In genomic region chr1:127260969-127261368, GRCm38 (mm10) we compare ENCODE assay signal across 9 mouse cellular contexts. TPM values are rescaled to one million over a fixed set of nuclear protein-coding genes. Genes with fewer than 3 reads are reported as not detected.
DNase-seq lines count a peak whose midpoint lies in the region; ATAC-seq lines count a peak whose summit lies in the region.
"Had no signal": no experiment of that assay in that cellular context is flagged by ENCODE, and none has a peak within 500 bp of the region (broad histone marks: within the 10 kb centered on the region; RNA-seq: fewer than 3 reads in every experiment).

No protein-coding gene starts in this region.

- H3K4me3 ChIP-seq in lung, embryonic 16.5 days (ENCODE audit: low read length) = no peak overlapping the region
- H3K4me3 ChIP-seq in liver, embryonic 12.5 days = no peak overlapping the region
- H3K4me3 ChIP-seq: liver, embryonic 15.5 days had no signal

- H3K9ac ChIP-seq in lung, embryonic 16.5 days (ENCODE audit: low read length) = no peak overlapping the region
- no peak overlapping the region for H3K9ac ChIP-seq in liver, embryonic 12.5 days
- H3K9ac ChIP-seq: liver, embryonic 15.5 days had no signal

- H3K27me3 ChIP-seq in lung, embryonic 16.5 days (ENCODE audit: control insufficient read depth, insufficient read depth, low read depth, low read length) = no peaks in the 10 kb centered on the region
- no peaks in the 10 kb centered on the region for H3K27me3 ChIP-seq in liver, embryonic 12.5 days (replicated peaks)
- H3K27me3 ChIP-seq: liver, embryonic 15.5 days had no signal

- H3K4me2 ChIP-seq in lung, embryonic 16.5 days (ENCODE audit: low read depth, low read length) = no peak overlapping the region
- no peak overlapping the region for H3K4me2 ChIP-seq in liver, embryonic 12.5 days
- H3K4me2 ChIP-seq: liver, embryonic 15.5 days had no signal

- H3K36me3 ChIP-seq in lung, embryonic 16.5 days (ENCODE audit: control insufficient read depth, insufficient read depth, low read length) = no peaks in the 10 kb centered on the region
- no peaks in the 10 kb centered on the region for H3K36me3 ChIP-seq in liver, embryonic 12.5 days
- H3K36me3 ChIP-seq: liver, embryonic 15.5 days had no signal

- 0 out of 2 replicates have a peak, but pooled peaks have one; percentile 47 for ATAC-seq in lung, embryonic 16.5 days (ENCODE audit: low read depth)
- no peak for ATAC-seq in liver, embryonic 12.5 days

- DNase-seq in lung, adult 18-20 months = peak; percentile 25 to 29
- DNase-seq in lung, postnatal 10 days = no peak
- DNase-seq in forelimb bud, embryonic 11.5 days (ENCODE audit: low read depth, low spot score) = peak; percentile 36
- peak; percentile 42 for DNase-seq in kidney, adult 18-20 months
- no peak for DNase-seq in gastrocnemius, adult 18-20 months (ENCODE audit: low spot score)
- DNase-seq: right cerebral cortex, postnatal 14 days had no signal

- no peak overlapping the region for H3K27ac ChIP-seq in lung, embryonic 16.5 days (ENCODE audit: low read length)
- H3K27ac ChIP-seq in liver, embryonic 12.5 days = no peak overlapping the region
- H3K27ac ChIP-seq: liver, embryonic 15.5 days had no signal

- no peaks in the 10 kb centered on the region for H3K9me3 ChIP-seq in lung, embryonic 16.5 days (ENCODE audit: control insufficient read depth, low read length)
- no peaks in the 10 kb centered on the region for H3K9me3 ChIP-seq in liver, embryonic 12.5 days (replicated peaks)
- H3K9me3 ChIP-seq: liver, embryonic 15.5 days had no signal

- WGBS in lung, embryonic 16.5 days = 48% methylated on average over 6 of the region's 6 CpGs
- WGBS in liver, embryonic 12.5 days (ENCODE audit: insufficient replicate concordance) = 68% methylated on average over 6 of the region's 6 CpGs

- peaks cover 2% of the 10 kb centered on the region; the same call in 1 of the 2 replicates for H3K4me1 ChIP-seq in lung, embryonic 16.5 days (replicated peaks; ENCODE audit: control insufficient read depth, insufficient read depth, low read length)
- H3K4me1 ChIP-seq in liver, embryonic 12.5 days = peaks cover 10% of the 10 kb centered on the region; the same call in 1 of the 2 replicates
- H3K4me1 ChIP-seq: liver, embryonic 15.5 days had no signal

RNA-seq across cellular contexts. Expression of gene Mgat5, which starts 56.2 kb away (rescaled TPM):
- polyA plus RNA-seq in lung, embryonic 16.5 days (2015; fragmentation: Nextera tagmentation; extraction: Ambion mirVana) = 4.1 and 4.3 TPM in 2 replicates
- 1 to 10 TPM in 1 of 2 experiments, under 1 TPM in 1; 0.78 to 1.4 TPM for total RNA-seq in gastrocnemius, adult 18-20 months (2021)
- polyA plus RNA-seq in liver, embryonic 12.5 days (2016; fragmentation: Nextera tagmentation; extraction: Ambion mirVana) = 1.3 and 1.5 TPM in 2 replicates

Comparison
In these comparisons a context has a peak if more than half of its experiments do, and no peak if none do; other contexts are left out.
1. DNase-seq: peak in lung, adult 18-20 months (2 of 2), forelimb bud, embryonic 11.5 days (single experiment) and kidney, adult 18-20 months (single experiment); none in lung, postnatal 10 days (single experiment) and gastrocnemius, adult 18-20 months (single experiment).